Mouse (Mus musculus) lung, postnatal 25 days (tissue): ENCODE data around the gene Adi1.

Experiments used
- DNase-seq: peaks from one replicate; pipeline ENCODE4 v3.0.0; 2022; ENCODE audit warnings: low spot score

The Adi1 gene

DNA sequence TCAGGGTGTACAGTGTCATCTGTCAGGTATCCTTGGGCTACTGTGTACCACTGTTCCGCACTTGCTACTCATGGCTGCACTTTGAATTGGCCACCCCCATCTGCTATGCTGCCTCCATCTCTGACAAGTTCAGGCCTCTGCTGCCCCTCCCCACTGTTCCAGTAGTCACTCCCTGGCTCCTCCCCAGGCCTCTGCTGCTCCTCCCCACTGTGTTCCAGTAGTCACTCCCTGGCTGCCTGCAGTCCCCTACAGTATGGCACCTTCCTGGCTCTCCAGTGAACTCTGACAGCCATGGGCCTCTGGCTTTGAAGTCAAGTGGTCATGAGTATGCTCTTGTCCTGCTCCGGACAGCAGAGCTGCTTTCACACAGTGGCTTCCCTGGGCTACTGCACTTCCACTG, 19.2 kb downstream of the Adi1 start:
- DNase-seq = peak; percentile 8

DNA sequence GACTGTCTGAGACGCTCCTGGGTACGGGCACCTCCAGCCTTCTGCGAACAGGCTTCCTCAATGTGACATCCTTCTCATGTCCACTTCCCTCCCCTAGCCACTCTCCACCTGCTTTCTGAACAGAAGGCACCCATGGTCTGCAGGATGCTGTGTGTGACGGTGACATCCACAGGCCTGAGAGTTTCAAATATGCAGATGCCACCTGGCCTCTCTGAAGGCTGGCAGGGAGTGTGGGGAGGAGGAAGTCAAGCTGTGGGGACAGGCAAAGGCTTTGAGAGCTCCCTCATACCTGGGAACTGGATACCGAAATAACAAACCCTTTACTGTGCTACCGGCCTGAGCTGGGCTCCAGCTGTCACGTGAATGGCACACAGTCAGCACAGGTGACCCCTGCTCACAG, 19.7 kb downstream of the Adi1 start:
- DNase-seq = no peak

GRCm38 (mm10) chr12:28697821-28698595, 23.0 kb downstream of the Adi1 start:
- peak; percentile 38 for DNase-seq

DNA sequence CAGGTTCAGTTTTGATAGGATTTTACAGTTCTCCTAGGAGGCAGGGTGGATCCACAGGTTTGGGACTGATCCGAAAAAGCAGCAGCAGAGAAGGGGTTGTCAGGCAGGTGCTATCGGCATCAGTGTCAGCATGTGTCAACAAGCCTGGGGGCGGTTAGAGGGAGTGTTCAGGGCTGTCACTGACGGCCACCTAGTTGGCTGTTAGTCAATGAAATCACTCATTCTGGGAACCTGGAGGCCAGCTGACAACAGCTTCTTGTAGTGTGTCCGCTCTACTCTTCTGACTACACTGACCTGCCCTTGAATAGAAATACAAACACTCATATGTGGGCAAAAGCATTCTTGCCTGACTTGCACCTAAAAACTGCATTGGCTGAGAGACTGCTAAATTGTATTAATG, 24.1 kb downstream of the Adi1 start:
- no peak for DNase-seq

DNA sequence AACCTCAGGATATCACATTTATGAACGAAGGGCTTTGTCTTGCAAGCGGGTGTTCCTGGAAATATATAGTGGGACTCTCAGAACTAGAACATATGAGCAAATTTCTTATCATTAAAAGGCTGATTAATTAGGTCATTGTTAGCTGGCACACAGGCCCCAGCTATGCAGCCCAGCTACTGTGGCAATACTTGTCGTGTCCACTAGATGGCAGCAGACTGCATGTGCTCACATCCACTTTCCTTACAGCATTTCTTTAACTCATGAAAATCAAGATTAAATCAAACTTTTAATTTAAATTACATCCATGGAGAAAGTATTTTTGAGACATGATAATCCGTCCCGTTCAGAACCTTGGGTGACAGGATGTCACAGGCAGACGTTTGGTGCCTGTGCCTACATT, 24.6 kb downstream of the Adi1 start:
- peak; percentile 65 for DNase-seq

DNA sequence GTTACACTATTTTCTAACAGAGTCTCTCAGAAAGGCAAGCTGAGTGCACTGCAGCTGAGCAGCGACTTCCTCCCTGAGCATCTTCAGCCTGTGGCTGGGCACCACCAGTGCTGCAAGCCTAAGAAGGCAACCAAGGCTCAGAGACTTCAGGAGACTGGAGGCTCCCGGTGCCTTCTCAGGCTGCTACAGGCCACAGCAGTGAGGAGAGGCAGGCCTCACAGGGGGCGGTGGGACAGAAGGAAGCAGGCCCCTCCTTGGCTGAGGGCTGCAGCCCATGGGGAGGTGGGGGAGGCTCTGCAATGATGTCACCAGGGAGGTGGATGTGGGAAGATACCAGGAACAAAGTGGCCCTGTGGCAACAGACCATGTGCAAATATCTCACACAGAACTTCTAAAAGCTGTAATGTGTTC, 25.1 kb downstream of the Adi1 start:
- DNase-seq = no peak

DNA sequence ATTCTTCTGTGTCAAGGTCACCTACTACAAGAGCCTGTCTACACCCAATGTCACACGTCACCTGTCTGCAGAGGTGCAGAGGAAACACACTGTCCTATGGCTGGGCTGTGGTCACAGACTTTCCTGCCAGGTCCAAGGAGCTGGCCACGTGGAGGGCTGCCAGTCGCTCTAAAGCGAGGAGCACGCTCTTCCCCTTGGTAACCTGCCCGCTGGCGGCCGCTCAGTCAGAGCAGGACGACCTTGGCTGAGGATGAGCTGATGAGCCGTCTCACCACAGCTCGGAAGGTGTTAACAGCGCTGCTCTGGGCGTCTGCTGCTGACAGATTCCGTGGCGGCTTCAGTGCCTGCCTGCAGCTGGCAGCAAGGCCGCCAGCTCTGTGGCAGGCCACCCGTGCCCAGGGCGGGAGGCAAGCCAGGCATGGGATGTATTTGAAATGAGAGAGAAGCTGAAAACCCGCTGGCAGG, 25.6 kb downstream of the Adi1 start:
- DNase-seq = no peak

DNA sequence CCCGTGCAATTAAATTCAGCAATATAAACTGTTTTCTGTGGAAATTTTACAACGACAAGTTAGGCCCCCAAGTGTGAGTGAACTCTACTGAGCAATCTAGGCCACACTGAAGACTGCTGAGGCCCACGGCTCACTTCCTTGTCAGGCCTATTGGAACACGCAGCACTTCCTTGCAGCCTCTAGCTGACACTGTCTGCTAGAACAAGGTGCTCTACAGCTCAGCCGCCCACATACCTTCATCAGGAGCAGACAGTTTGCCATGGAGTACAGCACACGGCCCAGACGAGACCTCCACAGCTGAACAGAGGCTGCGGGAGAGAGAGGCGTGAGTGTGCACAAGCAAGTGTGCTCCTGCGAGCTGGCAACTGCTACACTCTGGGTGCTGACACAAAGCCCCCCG, 26.3 kb downstream of the Adi1 start:
- no peak for DNase-seq

- no peak for DNase-seq
Observed at GRCm38 (mm10) chr12:28704381-28704780, 29.4 kb downstream of the Adi1 start.

- DNase-seq = no peak
Observed at GRCm38 (mm10) chr12:28705204-28705603, 30.2 kb downstream of the Adi1 start.

- no peak for DNase-seq
Observed at GRCm38 (mm10) chr12:28708154-28708553, 33.1 kb downstream of the Adi1 start.

DNA sequence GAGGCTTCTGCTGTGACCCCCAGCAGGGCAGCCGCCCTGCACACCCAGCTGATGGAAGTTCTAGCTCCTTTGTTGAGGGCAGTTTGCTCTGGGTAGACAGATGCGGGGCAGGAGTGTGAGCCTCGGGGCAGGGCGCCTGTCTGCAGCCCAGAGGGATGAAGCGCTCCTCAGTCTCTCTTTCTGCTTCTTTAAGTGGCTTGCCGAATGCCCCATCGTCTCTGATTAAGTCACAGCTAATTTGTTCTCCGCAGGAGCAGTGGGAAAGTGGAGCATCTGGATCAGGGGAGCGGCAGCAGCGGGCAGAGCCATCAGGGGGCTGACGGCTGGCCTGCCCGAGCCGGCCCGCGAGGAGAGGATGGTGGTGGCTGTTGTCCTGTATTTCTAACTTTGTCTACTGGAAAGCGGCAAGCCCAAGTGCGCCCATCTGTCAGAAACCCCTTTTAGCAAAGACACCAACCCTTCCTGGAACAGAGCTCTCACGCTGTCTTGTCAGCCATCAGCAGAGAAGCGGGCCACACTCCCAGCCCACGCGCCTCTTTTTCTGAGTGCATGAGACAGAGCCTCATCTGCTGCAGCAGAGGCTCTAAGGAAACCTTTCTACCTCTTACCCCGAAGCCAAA, 35.6 kb downstream of the Adi1 start:
- no peak for DNase-seq

DNA sequence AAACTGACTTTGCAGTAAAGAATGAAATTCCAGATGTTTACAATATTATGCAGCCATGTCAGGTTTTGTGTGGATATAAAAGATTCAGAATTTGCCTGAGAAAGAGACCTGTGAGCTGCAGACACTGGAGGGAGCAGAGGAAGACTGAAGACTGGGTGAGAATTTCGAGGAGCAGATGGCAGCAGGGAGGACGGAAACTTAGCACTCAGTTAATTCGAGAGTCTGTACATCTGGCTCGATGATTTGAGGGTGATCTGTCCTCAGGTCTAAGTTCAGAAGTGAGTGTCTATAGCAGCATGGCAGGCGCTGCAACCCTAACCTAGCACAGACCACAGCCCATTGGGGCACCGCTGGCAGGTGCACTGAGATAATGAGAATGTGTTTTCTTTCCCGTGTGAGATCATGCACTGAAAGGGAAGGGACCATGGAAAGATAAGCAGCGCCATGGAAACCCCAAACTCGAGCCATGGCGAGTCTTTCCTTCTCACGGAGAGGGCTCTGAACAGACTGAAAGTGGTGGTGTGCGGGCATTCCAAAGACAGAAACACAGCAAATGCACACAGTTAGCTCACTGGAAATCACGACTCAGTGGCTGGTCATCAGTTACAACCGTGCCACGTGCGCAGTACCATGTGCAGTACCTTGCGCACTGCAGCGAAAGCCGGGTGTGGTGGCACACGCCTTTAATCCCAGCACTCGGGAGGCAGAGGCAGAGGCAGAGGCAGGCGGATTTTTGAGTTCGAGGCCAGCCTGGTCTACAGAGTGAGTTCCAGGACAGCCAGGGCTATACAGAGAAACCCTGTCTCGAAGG, 40.0 kb downstream of the Adi1 start:
- DNase-seq = no peak

DNA sequence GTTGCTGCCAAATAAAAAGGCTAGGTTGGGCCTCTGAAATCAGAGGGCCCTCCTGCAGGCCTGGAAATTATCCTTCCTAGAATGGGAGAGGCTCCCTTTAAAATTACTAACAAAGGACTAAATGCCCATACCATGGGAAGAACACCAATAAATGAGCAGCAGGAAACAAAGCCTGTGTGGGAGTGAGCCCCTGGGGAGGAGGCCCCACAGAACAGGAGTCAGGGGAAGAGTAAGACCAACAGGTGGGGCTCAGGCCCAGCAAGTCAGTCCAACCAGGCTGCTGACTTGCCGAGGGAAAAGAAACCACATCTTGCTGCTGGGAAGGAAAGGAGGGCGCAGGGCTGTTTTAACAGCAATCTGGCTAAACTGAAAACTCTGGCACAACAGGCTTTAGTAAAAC, 42.0 kb downstream of the Adi1 start:
- no peak for DNase-seq

DNA sequence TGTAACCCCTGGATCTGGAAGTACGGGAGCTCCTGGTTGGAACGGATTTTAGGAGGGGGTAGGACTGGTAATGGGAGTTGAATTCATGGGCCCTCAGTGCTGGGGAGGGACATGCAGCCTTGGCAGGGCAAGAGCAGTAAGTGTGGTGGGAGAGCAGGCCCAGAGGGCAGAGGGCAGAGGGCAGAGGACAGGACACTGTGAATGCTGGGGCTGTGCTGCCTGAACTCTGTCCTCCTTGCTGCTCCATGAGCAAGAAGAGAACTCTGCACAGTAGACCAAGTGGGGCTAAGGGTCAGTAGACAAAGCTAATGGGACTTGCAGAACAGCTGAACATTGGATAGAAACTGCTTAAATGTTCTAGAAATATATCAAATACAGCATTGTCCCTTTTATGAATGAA, 43.1 kb downstream of the Adi1 start:
- no peak for DNase-seq

DNA sequence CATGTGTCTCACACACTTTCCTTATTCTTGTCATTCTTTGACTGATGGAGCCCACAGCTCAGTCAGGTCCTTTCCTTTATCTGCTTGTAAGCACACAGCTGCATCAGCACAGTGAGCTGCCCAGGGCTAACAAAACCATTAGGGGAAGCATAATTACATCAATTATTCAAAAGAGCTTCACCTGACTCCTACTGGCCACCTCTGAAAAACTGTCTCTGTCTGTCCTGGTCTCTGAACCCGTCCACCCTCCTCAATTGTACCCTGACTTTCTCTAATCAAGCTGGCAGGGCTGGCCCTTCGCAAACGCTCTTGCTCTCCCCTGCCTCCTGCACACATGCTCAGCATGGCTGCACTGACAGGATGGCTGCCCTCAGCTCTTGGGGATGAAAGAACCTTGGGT, 49.3 kb downstream of the Adi1 start:
- DNase-seq = no peak

- DNase-seq = no peak
Observed at GRCm38 (mm10) chr12:28726204-28726603, 51.2 kb downstream of the Adi1 start.

DNA sequence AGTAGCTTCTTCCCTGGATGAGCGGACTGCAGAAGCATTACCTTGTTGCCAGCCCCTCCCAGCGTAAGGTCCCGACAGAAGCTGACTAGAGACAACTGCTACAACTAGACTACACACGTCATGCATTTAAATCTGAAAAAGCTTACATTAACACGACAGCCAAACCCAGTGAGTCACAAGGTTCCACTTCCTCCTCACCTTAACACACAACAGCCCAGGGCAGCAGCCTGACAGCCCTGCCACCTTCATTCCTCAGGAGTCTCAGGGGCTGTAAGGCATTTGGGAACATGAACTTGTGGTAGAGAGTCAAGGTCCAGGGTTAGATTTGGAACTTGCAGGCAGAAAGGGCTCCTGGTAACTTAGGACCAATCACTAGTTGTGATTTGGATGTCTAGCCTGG, 52.0 kb downstream of the Adi1 start:
- DNase-seq = no peak
